Mouse (Mus musculus): Measurements from ENCODE around the gene Pllp. TPM values are rescaled to one million over a fixed set of nuclear protein-coding genes. Genes with fewer than 3 reads are reported as not detected.
A peak's percentile ranks its signal among the peaks of the same experiment; 100 is the strongest.

Gene Pllp
- polyA plus RNA-seq, 1 experiment from 2014 or later = 45.1 TPM

DNA sequence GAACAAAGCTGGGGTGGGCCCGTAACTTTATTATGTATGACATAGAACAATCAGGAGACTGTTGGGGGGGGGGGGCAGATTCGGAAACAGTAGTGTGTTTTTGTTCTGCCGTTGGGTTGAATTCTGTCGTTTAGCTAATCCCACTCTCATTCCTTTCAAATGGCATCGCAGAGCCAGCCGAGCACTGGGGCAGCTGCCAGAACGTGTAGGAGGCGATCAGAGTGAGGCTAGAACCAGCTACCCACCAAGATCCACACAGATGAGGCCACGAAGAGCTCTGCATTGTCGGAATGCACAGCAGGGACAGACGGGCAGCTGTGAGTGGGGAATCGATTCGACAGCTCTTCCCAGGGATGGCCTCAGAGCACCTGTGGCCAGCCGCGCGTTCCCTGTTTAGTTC lies 3.3 kb upstream of the Pllp start:
- Histone ChIP-seq H3K27ac (ENCODE audit: low read depth) (no peak overlapping the region), H3K4me2 (ENCODE audit: low read length) (no peak overlapping the region), H3K4me3 (ENCODE audit: low read depth, low read length) (no peak overlapping the region), H3K9me3 (ENCODE audit: control insufficient read depth, low read length) (no peaks in the 10 kb centered on the region), H3K27me3 (replicated peaks; ENCODE audit: control insufficient read depth, insufficient read depth, low read length) (peaks cover 29% of the 10 kb centered on the region), H3K36me3 (ENCODE audit: control insufficient read depth, insufficient read depth, low read length) (no peaks in the 10 kb centered on the region), H3K4me1 (replicated peaks; ENCODE audit: control insufficient read depth, insufficient read depth, low read length) (peaks cover 4% of the 10 kb centered on the region; the same call in 1 of the 2 replicates), H3K9ac (ENCODE audit: low read length) (no peak overlapping the region)
- 69% methylated on average over 16 of the region's 16 CpGs for WGBS
- ATAC-seq (replicated peaks; ENCODE audit: low FRiP score, low TSS enrichment, low read depth) = no peak
- no peak for DNase-seq (ENCODE audit: low spot score)

DNA sequence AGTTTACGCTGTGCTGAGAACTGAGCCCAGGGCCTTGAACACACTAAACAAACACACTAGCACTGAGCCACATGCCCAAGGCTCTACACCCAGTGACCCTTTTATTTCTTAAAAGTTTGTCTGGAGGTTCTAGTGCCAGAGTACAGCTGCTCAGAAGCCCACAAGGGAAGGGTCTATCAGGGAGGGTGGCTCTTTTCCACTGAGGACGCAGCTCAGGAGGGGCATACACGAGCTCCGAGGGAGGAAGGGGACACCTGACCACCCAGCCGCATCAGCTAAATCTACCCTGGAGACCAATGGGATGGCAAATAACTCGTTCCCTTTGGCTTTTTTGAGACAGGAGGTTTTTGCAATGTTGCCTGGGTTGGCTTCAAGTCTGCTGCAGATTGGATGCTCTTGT lies 1.9 kb upstream of the Pllp start:
- no peak for ATAC-seq (replicated peaks; ENCODE audit: low FRiP score, low TSS enrichment, low read depth)
- peaks cover 4% of the 10 kb centered on the region; the same call in 1 of the 2 replicates for H3K4me1 ChIP-seq (replicated peaks; ENCODE audit: control insufficient read depth, insufficient read depth, low read length)
- no peak overlapping the region for H3K27ac ChIP-seq (ENCODE audit: low read depth)
- no peak for DNase-seq (ENCODE audit: low spot score)
- no peak overlapping the region for H3K4me3 ChIP-seq (ENCODE audit: low read depth, low read length)
- H3K36me3 ChIP-seq (ENCODE audit: control insufficient read depth, insufficient read depth, low read length) = no peaks in the 10 kb centered on the region
- peaks cover 37% of the 10 kb centered on the region for H3K27me3 ChIP-seq (replicated peaks; ENCODE audit: control insufficient read depth, insufficient read depth, low read length)
- no peaks in the 10 kb centered on the region for H3K9me3 ChIP-seq (ENCODE audit: control insufficient read depth, low read length)
- WGBS = 76% methylated on average over 6 of the region's 6 CpGs
- no peak overlapping the region for H3K9ac ChIP-seq (ENCODE audit: low read length)
- H3K4me2 ChIP-seq (ENCODE audit: low read length) = no peak overlapping the region

DNA sequence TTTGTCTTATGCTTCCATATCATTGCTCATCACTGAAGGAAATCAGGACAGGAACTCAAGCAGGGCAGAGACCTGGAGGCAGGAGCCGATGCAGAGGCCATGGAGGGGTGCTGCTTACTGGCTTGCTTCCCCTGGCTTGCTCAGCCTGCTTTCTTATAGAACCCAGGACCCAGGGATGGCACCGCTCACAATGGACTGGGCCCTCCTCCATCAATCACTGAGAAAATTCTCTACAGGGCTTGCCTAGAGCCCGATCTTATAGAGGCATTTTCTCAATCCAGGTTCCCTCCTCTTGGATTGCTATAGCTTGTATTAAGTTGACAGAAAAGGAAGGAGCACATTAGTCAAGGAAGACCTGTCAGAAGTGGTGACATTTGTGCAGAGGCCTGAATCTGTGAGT lies 488 bp upstream of the Pllp start:
- no peak for DNase-seq (ENCODE audit: low spot score)
- no peak for ATAC-seq (replicated peaks; ENCODE audit: low FRiP score, low TSS enrichment, low read depth)
- Histone ChIP-seq H3K27ac (ENCODE audit: low read depth) (no peak overlapping the region), H3K9ac (ENCODE audit: low read length) (no peak overlapping the region), H3K27me3 (replicated peaks; ENCODE audit: control insufficient read depth, insufficient read depth, low read length) (peaks cover 37% of the 10 kb centered on the region), H3K4me1 (replicated peaks; ENCODE audit: control insufficient read depth, insufficient read depth, low read length) (peaks cover 4% of the 10 kb centered on the region; the same call in 1 of the 2 replicates), H3K4me2 (ENCODE audit: low read length) (peak overlapping the region; percentile 63; the same call in 1 of the 2 replicates), H3K4me3 (ENCODE audit: low read depth, low read length) (no peak overlapping the region; the same call in 1 of the 2 replicates), H3K36me3 (ENCODE audit: control insufficient read depth, insufficient read depth, low read length) (no peaks in the 10 kb centered on the region), H3K9me3 (ENCODE audit: control insufficient read depth, low read length) (no peaks in the 10 kb centered on the region)
- WGBS = 43% methylated on average over 3 of the region's 3 CpGs

DNA sequence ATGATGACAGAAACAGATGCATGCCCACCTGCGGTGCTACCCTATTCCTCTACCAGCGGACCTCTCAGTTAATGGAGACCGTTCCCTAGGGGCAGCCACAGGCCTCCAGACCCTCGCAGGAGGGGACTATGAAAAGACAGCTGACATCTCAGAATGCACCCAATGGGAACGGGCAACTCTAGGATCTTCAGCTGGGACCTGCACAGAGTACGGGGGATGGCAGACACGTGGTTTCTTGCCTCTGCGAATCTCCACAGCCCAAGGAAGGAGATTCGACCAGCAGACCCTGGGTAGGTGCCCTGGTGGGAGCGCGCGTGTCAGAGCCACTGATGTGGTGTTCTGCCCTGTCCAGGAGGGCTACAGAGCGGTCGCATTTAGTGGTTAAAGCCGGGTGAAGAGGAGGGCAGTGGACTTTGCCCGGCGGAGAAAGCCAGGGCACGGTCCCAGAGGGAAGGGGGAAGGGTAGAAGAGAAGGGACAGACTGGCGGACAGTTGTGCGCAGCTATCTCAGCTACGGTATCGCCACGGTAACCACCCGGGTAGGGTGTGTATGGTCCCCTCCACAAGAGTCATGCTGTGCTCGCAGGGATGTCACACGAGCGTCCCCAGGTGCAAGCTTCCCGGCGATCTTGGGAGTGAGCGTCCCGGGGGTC lies 611 bp downstream of the Pllp start:
- Histone ChIP-seq H3K27me3 (replicated peaks; ENCODE audit: control insufficient read depth, insufficient read depth, low read length) (peaks cover 37% of the 10 kb centered on the region), H3K36me3 (ENCODE audit: control insufficient read depth, insufficient read depth, low read length) (no peaks in the 10 kb centered on the region), H3K4me1 (replicated peaks; ENCODE audit: control insufficient read depth, insufficient read depth, low read length) (peaks cover 4% of the 10 kb centered on the region; the same call in 1 of the 2 replicates), H3K9ac (ENCODE audit: low read length) (peak overlapping the region; percentile 38), H3K4me2 (ENCODE audit: low read length) (peak overlapping the region; percentile 63), H3K9me3 (ENCODE audit: control insufficient read depth, low read length) (no peaks in the 10 kb centered on the region), H3K27ac (ENCODE audit: low read depth) (no peak overlapping the region), H3K4me3 (ENCODE audit: low read depth, low read length) (peak overlapping the region; percentile 47)
- peak; percentile 74 for DNase-seq (ENCODE audit: low spot score)
- under 1% methylated on average over 31 of the region's 31 CpGs for WGBS
- peak; percentile 51 for ATAC-seq (replicated peaks; ENCODE audit: low FRiP score, low TSS enrichment, low read depth)

DNA sequence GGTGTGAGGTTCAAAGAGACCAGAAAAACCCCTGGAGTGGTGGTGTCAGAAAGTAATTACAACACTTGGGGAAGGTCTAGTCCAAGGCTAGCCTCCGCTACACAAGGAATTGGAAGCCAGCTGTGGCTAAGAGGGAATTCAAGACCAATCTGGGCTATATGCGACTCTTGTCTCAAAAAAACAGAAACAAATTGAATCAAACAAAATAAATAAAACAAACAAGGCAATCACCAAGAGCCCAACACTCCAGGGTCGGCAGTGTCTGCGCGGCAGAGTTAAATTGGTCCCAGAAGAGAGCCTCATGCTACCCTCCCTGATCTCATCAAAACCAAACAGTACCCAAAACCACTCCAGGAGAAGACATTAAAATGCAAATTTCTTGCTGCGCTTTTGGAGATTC lies 1.4 kb downstream of the Pllp start:
- H3K27ac ChIP-seq (ENCODE audit: low read depth) = no peak overlapping the region
- H3K36me3 ChIP-seq (ENCODE audit: control insufficient read depth, insufficient read depth, low read length) = no peaks in the 10 kb centered on the region
- ATAC-seq (replicated peaks; ENCODE audit: low FRiP score, low TSS enrichment, low read depth) = no peak
- no peak for DNase-seq (ENCODE audit: low spot score)
- no peaks in the 10 kb centered on the region for H3K9me3 ChIP-seq (ENCODE audit: control insufficient read depth, low read length)
- H3K4me2 ChIP-seq (ENCODE audit: low read length) = peak overlapping the region; percentile 63
- peak overlapping the region; percentile 47; the same call in 1 of the 2 replicates for H3K4me3 ChIP-seq (ENCODE audit: low read depth, low read length)
- peaks cover 4% of the 10 kb centered on the region; the same call in 1 of the 2 replicates for H3K4me1 ChIP-seq (replicated peaks; ENCODE audit: control insufficient read depth, insufficient read depth, low read length)
- 9% methylated on average over 6 of the region's 6 CpGs for WGBS
- peaks cover 37% of the 10 kb centered on the region for H3K27me3 ChIP-seq (replicated peaks; ENCODE audit: control insufficient read depth, insufficient read depth, low read length)
- H3K9ac ChIP-seq (ENCODE audit: low read length) = no peak overlapping the region

DNA sequence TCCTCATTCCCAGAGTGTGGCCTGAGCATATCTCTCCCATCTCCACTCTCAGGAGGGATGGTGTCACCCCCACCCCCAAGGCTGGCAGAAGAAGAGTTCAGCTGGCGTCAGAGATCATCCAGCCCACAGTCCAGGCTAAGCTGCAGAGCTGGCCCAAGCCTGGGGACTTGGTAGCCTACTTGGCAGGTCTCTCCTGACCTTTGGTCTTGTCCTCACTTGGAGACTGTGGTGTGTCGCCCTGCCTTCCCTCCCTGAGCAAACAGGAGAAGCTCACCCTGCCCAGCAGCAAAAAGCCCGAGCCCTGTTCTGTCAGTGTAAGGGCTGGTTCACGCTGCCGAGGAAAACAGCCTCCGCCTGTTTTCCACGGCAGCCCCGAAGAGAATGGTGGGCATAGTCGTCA lies 10.1 kb downstream of the Pllp start:
- Histone ChIP-seq H3K27ac (ENCODE audit: low read depth) (peak overlapping the region; percentile 62), H3K9ac (ENCODE audit: low read length) (no peak overlapping the region), H3K36me3 (ENCODE audit: control insufficient read depth, insufficient read depth, low read length) (no peaks in the 10 kb centered on the region), H3K27me3 (replicated peaks; ENCODE audit: control insufficient read depth, insufficient read depth, low read length) (no peaks in the 10 kb centered on the region), H3K9me3 (ENCODE audit: control insufficient read depth, low read length) (no peaks in the 10 kb centered on the region), H3K4me1 (replicated peaks; ENCODE audit: control insufficient read depth, insufficient read depth, low read length) (peaks cover 4% of the 10 kb centered on the region; the same call in 1 of the 2 replicates), H3K4me3 (ENCODE audit: low read depth, low read length) (no peak overlapping the region), H3K4me2 (ENCODE audit: low read length) (peak overlapping the region; percentile 10; the same call in 1 of the 2 replicates)
- ATAC-seq (replicated peaks; ENCODE audit: low FRiP score, low TSS enrichment, low read depth) = 0 out of 2 replicates have a peak, but pooled peaks have one; percentile 32
- DNase-seq (ENCODE audit: low spot score) = no peak
- 53% methylated on average over 9 of the region's 9 CpGs for WGBS

DNA sequence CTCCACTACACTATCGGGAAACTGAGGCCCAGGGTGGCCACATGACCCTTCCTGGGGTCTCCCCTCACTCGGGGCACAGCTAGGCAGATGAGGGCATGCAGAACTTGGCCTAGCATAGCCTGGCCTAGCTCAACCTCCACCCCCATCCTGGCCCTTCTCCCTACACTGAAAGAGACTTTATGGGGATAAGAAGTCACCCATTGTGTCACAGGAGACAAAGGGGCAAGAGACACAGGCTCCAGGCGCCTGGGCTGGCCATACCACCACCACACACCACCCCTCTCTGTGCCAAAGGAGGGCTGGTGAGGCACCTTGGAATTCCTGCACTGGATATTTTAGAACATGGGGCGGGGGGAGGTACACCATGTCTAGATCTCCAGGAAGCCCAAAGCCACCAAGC lies 11.8 kb downstream of the Pllp start:
- no peaks in the 10 kb centered on the region for H3K36me3 ChIP-seq (ENCODE audit: control insufficient read depth, insufficient read depth, low read length)
- no peaks in the 10 kb centered on the region for H3K27me3 ChIP-seq (replicated peaks; ENCODE audit: control insufficient read depth, insufficient read depth, low read length)
- H3K4me1 ChIP-seq (replicated peaks; ENCODE audit: control insufficient read depth, insufficient read depth, low read length) = peaks cover 4% of the 10 kb centered on the region; the same call in 1 of the 2 replicates
- H3K9ac ChIP-seq (ENCODE audit: low read length) = no peak overlapping the region
- peaks cover 4% of the 10 kb centered on the region; the same call in 1 of the 2 replicates for H3K9me3 ChIP-seq (ENCODE audit: control insufficient read depth, low read length)
- no peak overlapping the region for H3K4me3 ChIP-seq (ENCODE audit: low read depth, low read length)
- H3K4me2 ChIP-seq (ENCODE audit: low read length) = no peak overlapping the region
- peak overlapping the region; percentile 69; the same call in 1 of the 2 replicates for H3K27ac ChIP-seq (ENCODE audit: low read depth)
- ATAC-seq (replicated peaks; ENCODE audit: low FRiP score, low TSS enrichment, low read depth) (no peak), DNase-seq (ENCODE audit: low spot score) (no peak)
- WGBS = 74% methylated on average over 4 of the region's 4 CpGs

DNA sequence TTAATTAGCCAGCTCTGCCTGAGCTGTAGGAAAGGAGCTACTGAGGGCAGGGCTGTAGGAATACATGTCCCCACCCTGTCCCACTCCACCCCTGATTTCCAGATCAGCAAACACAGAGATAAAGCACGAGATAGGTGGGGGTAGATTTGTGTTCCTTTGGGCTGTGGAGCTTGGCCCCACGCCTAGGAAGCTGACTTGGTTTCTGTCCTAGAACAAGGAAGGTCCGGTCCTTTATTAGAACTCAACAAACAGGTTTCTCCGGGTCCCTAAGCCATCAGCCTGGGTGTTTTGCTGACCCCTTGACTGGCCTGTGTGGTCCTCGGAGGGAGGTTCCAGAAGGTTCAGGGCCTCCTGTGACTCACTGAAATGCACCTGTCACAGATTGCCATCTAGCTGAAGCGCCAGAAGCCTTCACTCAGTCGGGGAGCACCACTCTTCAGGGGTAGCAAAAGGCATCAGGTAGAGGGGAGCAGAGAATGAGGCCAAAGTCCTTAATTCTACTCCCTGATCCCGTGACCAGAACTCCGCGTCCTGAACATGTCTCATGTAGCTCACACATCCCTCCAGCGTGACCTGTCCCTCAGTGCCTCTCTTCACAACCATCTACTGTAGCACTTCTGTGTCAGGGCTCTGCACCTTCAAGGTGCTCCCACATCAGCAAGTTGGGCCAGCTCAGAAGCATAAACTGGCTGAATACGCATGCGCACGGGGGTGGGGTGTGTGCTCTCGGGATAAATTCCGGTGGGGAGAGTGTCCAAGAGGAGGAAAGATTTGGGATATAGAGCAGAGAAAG lies 13.2 kb downstream of the Pllp start:
- 72% methylated on average over 16 of the region's 16 CpGs for WGBS
- no peak overlapping the region for H3K4me2 ChIP-seq (ENCODE audit: low read length)
- no peak overlapping the region for H3K4me3 ChIP-seq (ENCODE audit: low read depth, low read length)
- H3K4me1 ChIP-seq (replicated peaks; ENCODE audit: control insufficient read depth, insufficient read depth, low read length) = peaks cover 4% of the 10 kb centered on the region; the same call in 1 of the 2 replicates
- H3K9me3 ChIP-seq (ENCODE audit: control insufficient read depth, low read length) = peaks cover 4% of the 10 kb centered on the region; the same call in 1 of the 2 replicates
- no peak overlapping the region for H3K9ac ChIP-seq (ENCODE audit: low read length)
- H3K27ac ChIP-seq (ENCODE audit: low read depth) = peak overlapping the region; percentile 69
- ATAC-seq (replicated peaks; ENCODE audit: low FRiP score, low TSS enrichment, low read depth) = peak; percentile 63
- H3K27me3 ChIP-seq (replicated peaks; ENCODE audit: control insufficient read depth, insufficient read depth, low read length) = no peaks in the 10 kb centered on the region
- no peaks in the 10 kb centered on the region for H3K36me3 ChIP-seq (ENCODE audit: control insufficient read depth, insufficient read depth, low read length)
- DNase-seq (ENCODE audit: low spot score) = no peak
